Mouse (Mus musculus) cerebellum, adult 18-20 months (tissue): ENCODE data around the gene Itgb3bp.

Experiments
- DNase-seq, 2 experiments: peaks; one replicate each; pipeline ENCODE4 v3.0.0; 2021

Gene Itgb3bp

GRCm38 (mm10) chr4:99931807-99932206 lies 2.2 kb upstream of the Itgb3bp start:
- no peak for DNase-seq

GRCm38 (mm10) chr4:99931240-99931580 lies 1.6 kb upstream of the Itgb3bp start:
- DNase-seq = no peak

- DNase-seq = peak in 1 of 2 experiments; percentile 25
These were observed 1.1 kb upstream of the Itgb3bp start for GRCm38 (mm10) chr4:99930518-99931239.

GRCm38 (mm10) chr4:99929149-99929612 lies 432 bp downstream of the Itgb3bp start, which contains the start of gene Pgm1:
Gene Pgm1 (plus strand): TSS chr4:99929414.
- DNase-seq = peak; percentile 90 to 94

GRCm38 (mm10) chr4:99928521-99928920 lies 1.1 kb downstream of the Itgb3bp start:
- no peak for DNase-seq

GRCm38 (mm10) chr4:99926380-99926779 lies 3.2 kb downstream of the Itgb3bp start:
- DNase-seq = no peak

- DNase-seq = no peak
These were observed 15.6 kb downstream of the Itgb3bp start for GRCm38 (mm10) chr4:99913894-99914451.

GRCm38 (mm10) chr4:99882405-99882804 lies 47.2 kb downstream of the Itgb3bp start:
- DNase-seq = no peak

GRCm38 (mm10) chr4:99881882-99882281 lies 47.7 kb downstream of the Itgb3bp start:
- DNase-seq = peak; percentile 13 to 45

- peak; percentile 80 to 88 for DNase-seq
These were observed 100.2 kb downstream of the Itgb3bp start, which contains the start of gene Efcab7 for GRCm38 (mm10) chr4:99829094-99830073. Gene Efcab7 (plus strand): TSS chr4:99829198.

GRCm38 (mm10) chr4:99828739-99829093 lies 100.9 kb downstream of the Itgb3bp start:
- DNase-seq = no peak

GRCm38 (mm10) chr4:99828337-99828736 lies 101.3 kb downstream of the Itgb3bp start:
- no peak for DNase-seq

- no peak for DNase-seq
These were observed 112.7 kb downstream of the Itgb3bp start for GRCm38 (mm10) chr4:99816697-99817460.

- no peak for DNase-seq
These were observed 137.2 kb downstream of the Itgb3bp start for GRCm38 (mm10) chr4:99792365-99792764.

GRCm38 (mm10) chr4:99773041-99773440 lies 156.6 kb downstream of the Itgb3bp start:
- DNase-seq = no peak

- DNase-seq = no peak
These were observed 159.1 kb downstream of the Itgb3bp start for GRCm38 (mm10) chr4:99770555-99770954.

- peak; percentile 11 to 24 for DNase-seq
These were observed 162.9 kb downstream of the Itgb3bp start for GRCm38 (mm10) chr4:99766753-99767152.

GRCm38 (mm10) chr4:99766303-99766702 lies 163.3 kb downstream of the Itgb3bp start:
- no peak for DNase-seq

GRCm38 (mm10) chr4:99752426-99752825 lies 177.2 kb downstream of the Itgb3bp start:
- no peak for DNase-seq

GRCm38 (mm10) chr4:99739836-99740235 lies 189.8 kb downstream of the Itgb3bp start:
- DNase-seq = no peak

GRCm38 (mm10) chr4:99725914-99726451 lies 203.6 kb downstream of the Itgb3bp start:
- no peak for DNase-seq

GRCm38 (mm10) chr4:99724331-99724730 lies 205.3 kb downstream of the Itgb3bp start:
- DNase-seq = no peak
